Mouse (Mus musculus) activated CD4-positive, CD25-positive, alpha-beta regulatory T cell (primary cell): Measurements from ENCODE around the gene Cpvl. TPM values are rescaled to one million over a fixed set of nuclear protein-coding genes. Genes with fewer than 3 reads are reported as not detected.

Experiments
- polyA plus RNA-seq, 2 experiments: library from polyadenylated mRNA; unstranded; fragments of 100-300 nt; shearing (Covaris generic); gene quantifications; one replicate each; pipeline ENCODE4 v1.2.1; 2017

The Cpvl gene
- not detected for polyA plus RNA-seq

DNA sequence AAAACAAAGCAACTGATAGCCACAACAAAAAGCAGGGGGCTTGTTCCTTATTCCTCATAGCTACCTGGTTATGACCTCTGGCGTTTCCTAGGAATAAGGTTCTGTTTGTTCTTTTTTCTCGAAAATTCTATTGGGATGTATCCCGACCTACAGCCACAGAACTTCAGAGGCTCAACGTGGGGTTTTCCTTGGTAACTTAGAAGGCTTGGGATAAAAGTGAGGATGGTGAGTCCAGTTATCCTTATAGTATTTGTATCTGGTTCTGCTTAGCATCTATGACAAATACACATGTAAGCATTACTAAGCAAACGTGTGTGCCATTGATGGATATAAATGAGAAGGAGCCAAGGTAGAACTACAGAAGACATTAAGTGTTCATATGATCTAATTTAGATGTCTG, at the start of gene Cpvl:
Gene Cpvl, minus strand, starts transcription at position 101 of the 400 bp plus-strand sequence.

Other genes starting within 250 kb of the Cpvl start
- gene Tril, start 157.8 kb downstream of the Cpvl start, polyA plus RNA-seq: under 1 TPM in 1 of 2 experiments, not detected in 1; 0.25 TPM
- 10 to 100 TPM; 17.5 to 19.9 TPM for gene Chn2, start 60.9 kb upstream of the Cpvl start, polyA plus RNA-seq